Mouse (Mus musculus) forebrain, embryonic 10.5 days (tissue): ENCODE data around the gene Hsd17b11. TPM values are rescaled to one million over a fixed set of nuclear protein-coding genes. Genes with fewer than 3 reads are reported as not detected.

Experiments used
- DNase-seq: peaks from one replicate; pipeline ENCODE4 v3.0.0-alpha.2; 2017; ENCODE audit warnings: low spot score; ENCODE audit errors: extremely low spot score
- H3K27ac ChIP-seq: fragments of 300-500 bp; sonication (generic); 2 replicates; pipeline ENCODE4 v1.5.1; 2016; ENCODE audit warnings: mild to moderate bottlenecking
- H3K27me3 ChIP-seq: fragments of 300-500 bp; sonication (generic); 2 replicates; pipeline ENCODE4 v1.6.1; 2016; ENCODE audit warnings: mild to moderate bottlenecking; ENCODE audit not compliant: poor library complexity, severe bottlenecking
- H3K36me3 ChIP-seq: fragments of 300-500 bp; sonication (generic); replicated peaks from 2 replicates; pipeline ENCODE4 v1.6.1; 2016; ENCODE audit warnings: mild to moderate bottlenecking, moderate library complexity
- H3K4me1 ChIP-seq: fragments of 300-500 bp; sonication (generic); 2 replicates; pipeline ENCODE4 v1.6.1; 2016
- H3K4me3 ChIP-seq: fragments of 300-500 bp; sonication (generic); 2 replicates; pipeline ENCODE4 v1.5.1; 2016; ENCODE audit warnings: mild to moderate bottlenecking, moderate library complexity
- H3K9me3 ChIP-seq: fragments of 300-500 bp; sonication (generic); 2 replicates; pipeline ENCODE4 v1.6.1; 2016; ENCODE audit warnings: mild to moderate bottlenecking, moderate library complexity
- WGBS: fragments of 180-500 bp; shearing (Covaris S2); methylation state at CpG from one replicate; pipeline ENCODE4 v1.1.7; 2016; 5-methylcytosine and 5-hydroxymethylcytosine counted together
- polyA plus RNA-seq: library from polyadenylated mRNA; unstranded; fragments of >200 nt; fragmentation: Nextera tagmentation; extraction: Ambion mirVana; gene quantifications from 2 replicates; pipeline ENCODE4 v1.2.1, GENCODE M21; 2016

The Hsd17b11 gene
- polyA plus RNA-seq, 1 experiment from 2014 or later = 1.6 TPM

DNA sequence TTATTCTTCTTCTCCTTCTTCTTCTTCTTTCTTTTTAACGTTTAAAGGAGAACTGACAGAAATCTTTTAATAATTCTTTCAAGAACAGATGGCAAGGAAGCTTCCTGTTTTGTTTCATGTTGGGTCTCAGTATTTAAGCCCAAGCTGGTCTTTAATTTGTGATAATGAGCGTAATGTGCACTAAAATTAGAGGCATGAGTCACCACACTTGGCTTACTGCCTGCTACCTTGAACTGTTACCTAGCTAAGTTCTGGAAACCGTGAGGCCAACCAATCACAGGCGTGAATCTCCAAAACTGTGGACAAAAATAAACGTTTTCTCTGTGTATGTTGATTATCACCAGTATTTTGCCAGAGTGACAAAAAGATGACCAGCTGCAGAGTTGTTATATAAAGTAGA lies 23.0 kb downstream of the Hsd17b11 start:
- H3K4me1 ChIP-seq = peaks cover 14% of the 10 kb centered on the region
- no peak overlapping the region for H3K27ac ChIP-seq
- H3K36me3 ChIP-seq = no peaks in the 10 kb centered on the region
- DNase-seq = no peak
- no peaks in the 10 kb centered on the region for H3K9me3 ChIP-seq
- 84% methylated on average over 5 of the region's 5 CpGs for WGBS
- no peak overlapping the region for H3K4me3 ChIP-seq
- H3K27me3 ChIP-seq = peaks cover 12% of the 10 kb centered on the region

DNA sequence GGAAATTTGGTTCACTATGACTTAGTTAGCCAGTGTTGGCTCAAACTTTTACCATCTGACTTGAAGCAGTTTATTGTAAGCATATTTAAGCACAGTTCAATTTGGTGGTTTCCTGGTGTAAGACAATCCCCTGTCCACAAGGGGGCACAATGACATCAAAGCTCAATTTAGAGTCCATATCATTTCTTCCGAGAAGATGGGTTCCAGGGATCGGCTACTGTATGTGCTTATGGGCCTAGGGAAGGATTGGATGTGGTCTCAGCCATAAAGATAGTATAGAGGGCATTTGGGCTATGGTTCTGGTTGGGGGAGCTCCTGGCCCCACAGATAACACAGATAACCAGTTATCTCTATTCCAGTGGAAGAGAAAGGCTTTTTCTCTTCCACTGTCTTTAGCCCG lies 26.5 kb downstream of the Hsd17b11 start:
- 72% methylated on average over 3 of the region's 3 CpGs for WGBS
- Histone ChIP-seq H3K9me3 (no peaks in the 10 kb centered on the region), H3K36me3 (no peaks in the 10 kb centered on the region), H3K27ac (no peak overlapping the region), H3K4me1 (no peaks in the 10 kb centered on the region), H3K4me3 (no peak overlapping the region), H3K27me3 (0 out of 2 replicates have a peak, but pooled peaks cover 4% of the 10 kb centered on the region)
- peak; percentile 14 for DNase-seq

- no peaks in the 10 kb centered on the region for H3K4me1 ChIP-seq
- H3K9me3 ChIP-seq = no peaks in the 10 kb centered on the region
- no peaks in the 10 kb centered on the region for H3K36me3 ChIP-seq
- no peak overlapping the region for H3K4me3 ChIP-seq
- H3K27ac ChIP-seq = no peak overlapping the region
- WGBS = 88% methylated on average over 4 of the region's 4 CpGs
- 0 out of 2 replicates have a peak, but pooled peaks cover 4% of the 10 kb centered on the region for H3K27me3 ChIP-seq
- no peak for DNase-seq
Measured at GRCm38 (mm10) chr5:103994669-103995068, 27.1 kb downstream of the Hsd17b11 start.

- H3K27ac ChIP-seq = no peak overlapping the region
- no peaks in the 10 kb centered on the region for H3K9me3 ChIP-seq
- H3K4me1 ChIP-seq = no peaks in the 10 kb centered on the region
- 88% methylated on average over 1 of the region's 1 CpGs for WGBS
- no peaks in the 10 kb centered on the region for H3K27me3 ChIP-seq
- H3K4me3 ChIP-seq = no peak overlapping the region
- H3K36me3 ChIP-seq = no peaks in the 10 kb centered on the region
- DNase-seq = peak; percentile 9
Measured at GRCm38 (mm10) chr5:103993601-103994000, 28.1 kb downstream of the Hsd17b11 start.

- peak; percentile 8 for DNase-seq
- WGBS = 90% methylated on average over 9 of the region's 9 CpGs
Measured at GRCm38 (mm10) chr5:103992831-103993230, 28.9 kb downstream of the Hsd17b11 start.

DNA sequence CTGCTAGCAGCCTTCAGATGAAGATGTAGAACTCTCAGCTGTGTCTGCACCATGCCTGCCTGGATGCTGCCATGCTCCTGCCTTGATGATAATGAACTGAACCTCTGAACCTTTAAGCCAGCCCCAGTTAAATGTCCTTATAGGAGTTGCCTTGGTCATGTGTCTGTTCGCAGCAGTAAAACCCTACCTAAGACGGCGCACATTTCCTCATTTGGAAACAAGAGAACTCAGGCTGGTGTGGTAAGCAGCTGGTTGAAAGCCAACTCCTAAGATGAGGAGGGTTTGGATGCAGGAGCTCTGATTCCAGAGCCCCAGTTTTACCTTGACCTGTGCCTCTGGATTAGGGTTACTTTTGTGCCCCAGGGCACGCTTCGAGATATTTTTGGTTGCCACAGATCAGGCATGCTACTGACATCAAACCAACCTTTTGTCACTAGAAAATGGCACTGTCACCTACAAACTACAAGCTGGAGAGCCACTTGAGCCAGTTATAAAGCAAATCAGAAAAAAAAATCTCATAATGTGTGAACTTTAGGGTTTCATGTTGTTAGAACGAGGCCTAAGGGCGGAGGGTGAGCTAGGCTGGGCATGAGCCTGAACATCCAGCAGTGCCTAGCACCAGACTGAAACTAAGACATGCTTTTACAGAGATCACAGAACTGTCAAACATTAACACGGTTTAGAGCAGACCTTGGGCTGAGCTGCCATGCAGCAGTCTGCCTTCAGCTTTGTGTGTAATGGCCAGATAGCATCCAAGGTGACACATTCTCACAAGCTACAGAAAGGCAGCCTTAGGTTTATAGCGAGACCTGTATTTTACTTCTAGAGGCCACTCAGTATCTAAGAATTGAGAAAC lies 40.8 kb downstream of the Hsd17b11 start:
- Histone ChIP-seq H3K4me1 (no peaks in the 10 kb centered on the region), H3K27ac (no peak overlapping the region), H3K27me3 (no peaks in the 10 kb centered on the region), H3K4me3 (no peak overlapping the region), H3K9me3 (no peaks in the 10 kb centered on the region), H3K36me3 (no peaks in the 10 kb centered on the region)
- 91% methylated on average over 9 of the region's 9 CpGs for WGBS
- DNase-seq = no peak

More at GRCm38 (mm10) chr5:103992831-103993230, 28.9 kb downstream of the Hsd17b11 start:
- H3K9me3 ChIP-seq = no peaks in the 10 kb centered on the region
- no peak overlapping the region for H3K4me3 ChIP-seq
- H3K27me3 ChIP-seq = no peaks in the 10 kb centered on the region
- no peaks in the 10 kb centered on the region for H3K4me1 ChIP-seq
- no peaks in the 10 kb centered on the region for H3K36me3 ChIP-seq
- H3K27ac ChIP-seq = no peak overlapping the region

DNA sequence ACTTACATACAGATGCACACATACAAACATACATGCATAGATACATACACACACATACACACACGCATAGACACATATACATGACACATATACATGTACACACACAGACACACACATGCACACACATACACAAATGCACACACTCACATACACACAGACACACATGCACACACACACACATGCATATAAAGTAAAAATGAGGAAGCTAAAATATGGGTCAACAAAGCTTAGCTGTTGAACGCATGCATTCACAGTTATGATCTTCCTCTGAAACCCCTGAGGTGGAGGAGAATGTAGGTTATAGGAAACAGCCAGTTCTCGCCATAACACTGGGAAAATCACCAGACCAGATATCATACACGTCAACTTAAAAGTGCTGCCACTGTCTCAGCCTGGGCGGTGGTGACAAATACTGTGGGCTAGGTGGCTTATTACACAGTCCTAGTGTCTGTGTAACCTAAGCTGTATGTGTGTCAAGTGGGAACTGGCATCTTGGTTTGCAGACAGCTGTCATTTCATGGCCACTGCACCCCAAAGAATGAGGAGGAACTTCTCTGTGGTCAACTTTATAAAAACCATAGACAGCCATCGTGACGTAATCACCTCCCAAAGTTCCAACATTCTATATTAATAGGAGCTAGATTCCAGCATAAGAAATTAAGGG lies 43.7 kb downstream of the Hsd17b11 start:
- no peaks in the 10 kb centered on the region for H3K36me3 ChIP-seq
- H3K27ac ChIP-seq = no peak overlapping the region
- 96% methylated on average over 7 of the region's 7 CpGs for WGBS
- H3K27me3 ChIP-seq = no peaks in the 10 kb centered on the region
- H3K4me1 ChIP-seq = no peaks in the 10 kb centered on the region
- no peak for DNase-seq
- no peaks in the 10 kb centered on the region for H3K9me3 ChIP-seq
- H3K4me3 ChIP-seq = no peak overlapping the region

DNA sequence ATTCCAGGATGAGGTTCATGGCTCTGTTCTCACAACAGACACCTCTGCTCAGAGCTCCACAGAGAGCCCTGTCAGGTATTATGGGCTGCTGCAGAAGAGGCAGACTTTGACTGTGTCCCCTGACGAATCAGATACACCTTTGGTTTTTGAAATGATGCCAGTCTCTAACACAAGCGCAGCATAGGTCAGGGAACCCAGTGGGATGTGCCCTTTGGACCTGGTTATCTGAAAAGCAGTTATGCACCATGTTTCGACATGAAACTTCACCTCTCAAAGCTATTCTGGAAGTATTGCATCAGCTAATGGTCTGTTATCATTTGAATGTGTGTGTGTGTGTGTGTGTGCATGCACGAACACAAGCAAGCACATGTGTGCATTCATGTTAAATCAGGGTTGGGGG lies 44.4 kb downstream of the Hsd17b11 start, which contains the start of gene Hsd17b13:
Hsd17b13 (minus strand) TSS at position 114 of the 400 bp plus-strand sequence.
- H3K9me3 ChIP-seq = no peaks in the 10 kb centered on the region

DNA sequence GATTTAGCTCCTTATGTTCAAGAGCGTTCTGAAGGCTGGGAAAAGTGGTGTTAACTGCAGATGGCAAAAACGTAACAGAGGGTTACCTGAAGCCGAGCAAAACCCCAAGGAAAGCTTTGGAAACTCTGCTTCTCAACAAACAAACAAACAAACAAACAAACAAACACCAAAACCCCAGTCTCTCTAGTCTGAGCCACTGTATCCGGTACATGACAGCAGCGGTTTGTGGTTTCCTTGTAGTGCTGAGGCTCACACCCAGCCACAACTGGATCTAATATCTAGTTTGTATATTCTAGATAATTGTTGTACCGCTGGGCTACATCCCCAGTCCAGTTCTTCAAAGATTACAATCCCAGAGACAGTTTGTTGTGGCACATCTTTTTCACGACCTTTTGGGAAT lies 46.0 kb downstream of the Hsd17b11 start:
- H3K27me3 ChIP-seq = no peaks in the 10 kb centered on the region
- no peaks in the 10 kb centered on the region for H3K36me3 ChIP-seq
- H3K9me3 ChIP-seq = no peaks in the 10 kb centered on the region
- DNase-seq = no peak
- H3K4me1 ChIP-seq = peaks cover 6% of the 10 kb centered on the region; the same call in 1 of the 2 replicates
- 90% methylated on average over 7 of the region's 7 CpGs for WGBS
- H3K4me3 ChIP-seq = no peak overlapping the region
- H3K27ac ChIP-seq = no peak overlapping the region

More for the DNA sequence above, 44.4 kb downstream of the Hsd17b11 start, which contains the start of gene Hsd17b13:
- WGBS = 88% methylated on average over 4 of the region's 4 CpGs
- Histone ChIP-seq H3K27me3 (no peaks in the 10 kb centered on the region), H3K36me3 (no peaks in the 10 kb centered on the region), H3K27ac (no peak within 1 kb of the TSS), H3K4me3 (no peak within 1 kb of the TSS), H3K4me1 (peaks cover 6% of the 10 kb centered on the region; the same call in 1 of the 2 replicates)
- DNase-seq = no peak

- 83% methylated on average over 13 of the region's 13 CpGs for WGBS
- Histone ChIP-seq H3K27ac (no peak overlapping the region), H3K27me3 (no peaks in the 10 kb centered on the region), H3K4me1 (peaks cover 6% of the 10 kb centered on the region; the same call in 1 of the 2 replicates), H3K9me3 (no peaks in the 10 kb centered on the region), H3K36me3 (no peaks in the 10 kb centered on the region), H3K4me3 (no peak overlapping the region)
- no peak for DNase-seq
Measured at GRCm38 (mm10) chr5:103972801-103973200, 48.9 kb downstream of the Hsd17b11 start.

- H3K4me3 ChIP-seq = no peak overlapping the region
- no peaks in the 10 kb centered on the region for H3K27me3 ChIP-seq
- no peak overlapping the region for H3K27ac ChIP-seq
- H3K36me3 ChIP-seq = no peaks in the 10 kb centered on the region
- H3K4me1 ChIP-seq = peaks cover 6% of the 10 kb centered on the region; the same call in 1 of the 2 replicates
- H3K9me3 ChIP-seq = no peaks in the 10 kb centered on the region
- no peak for DNase-seq
- 71% methylated on average over 19 of the region's 19 CpGs for WGBS
Measured at GRCm38 (mm10) chr5:103972379-103972778, 49.3 kb downstream of the Hsd17b11 start.

- H3K36me3 ChIP-seq = no peaks in the 10 kb centered on the region
- no peak overlapping the region for H3K27ac ChIP-seq
- H3K9me3 ChIP-seq = no peaks in the 10 kb centered on the region
- DNase-seq = no peak
- H3K4me1 ChIP-seq = peaks cover 6% of the 10 kb centered on the region; the same call in 1 of the 2 replicates
- no peak overlapping the region for H3K4me3 ChIP-seq
- 86% methylated on average over 5 of the region's 5 CpGs for WGBS
- no peaks in the 10 kb centered on the region for H3K27me3 ChIP-seq
Measured at GRCm38 (mm10) chr5:103971051-103971450, 50.7 kb downstream of the Hsd17b11 start.

DNA sequence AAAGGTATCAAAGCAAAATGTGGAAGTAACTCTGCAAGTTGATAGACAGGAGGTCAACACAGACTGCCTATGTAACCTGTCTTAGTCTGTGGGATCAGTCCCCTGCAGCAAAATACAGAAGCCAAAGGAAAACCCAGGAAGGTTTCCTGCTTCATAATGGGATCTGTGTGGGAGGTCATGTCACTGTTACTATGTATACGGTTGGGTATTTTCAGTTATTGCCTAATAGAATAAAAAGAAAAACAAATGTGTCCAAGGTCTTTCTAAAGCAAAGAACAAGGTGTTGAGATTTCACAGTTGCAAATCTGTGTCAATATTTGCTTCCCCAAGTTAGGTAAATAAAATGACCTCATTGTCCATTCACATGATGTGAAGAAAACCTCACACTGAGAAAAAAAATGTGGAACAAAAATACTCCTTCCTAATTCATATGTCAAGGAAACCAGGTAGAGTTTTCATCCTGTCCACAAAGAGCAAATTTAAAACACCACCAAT lies 58.7 kb downstream of the Hsd17b11 start:
- no peaks in the 10 kb centered on the region for H3K27me3 ChIP-seq
- H3K27ac ChIP-seq = no peak overlapping the region
- no peaks in the 10 kb centered on the region for H3K36me3 ChIP-seq
- H3K9me3 ChIP-seq = no peaks in the 10 kb centered on the region
- no peak for DNase-seq
- peaks cover 10% of the 10 kb centered on the region for H3K4me1 ChIP-seq
- WGBS = 80% methylated on average over 1 of the region's 1 CpGs
- no peak overlapping the region for H3K4me3 ChIP-seq
